Mouse (Mus musculus): ENCODE data around the gene Grk2.

Gene Grk2

GRCm38 (mm10) chr19:4306190-4306577 lies at the start of gene Grk2:
Gene Grk2, minus strand, starts transcription at chr19:4306222.
- peak; percentile 78 to 81 for DNase-seq (ENCODE audit: low spot score in 2 of 2)

GRCm38 (mm10) chr19:4349455-4349854 lies 43.4 kb upstream of the Grk2 start:
- DNase-seq (ENCODE audit: low spot score in 2 of 2) = no peak

GRCm38 (mm10) chr19:4346479-4346878 lies 40.5 kb upstream of the Grk2 start:
- DNase-seq (ENCODE audit: low spot score in 2 of 2) = no peak

- DNase-seq (ENCODE audit: low spot score in 2 of 2) = peak in 1 of 2 experiments; percentile 42
Observed at GRCm38 (mm10) chr19:4338162-4338561, 32.1 kb upstream of the Grk2 start.

- DNase-seq (ENCODE audit: low spot score in 2 of 2) = peak; percentile 94 to 95
Observed at GRCm38 (mm10) chr19:4333791-4334190, 27.8 kb upstream of the Grk2 start.

- peak in 1 of 2 experiments; percentile 38 for DNase-seq (ENCODE audit: low spot score in 2 of 2)
Observed at GRCm38 (mm10) chr19:4333100-4333775, 27.2 kb upstream of the Grk2 start.

- DNase-seq (ENCODE audit: low spot score in 2 of 2) = peak; percentile 51 to 55
Observed at GRCm38 (mm10) chr19:4332653-4333052, 26.6 kb upstream of the Grk2 start.

- DNase-seq (ENCODE audit: low spot score in 2 of 2) = no peak
Observed at GRCm38 (mm10) chr19:4331273-4331672, 25.3 kb upstream of the Grk2 start.

- DNase-seq (ENCODE audit: low spot score in 2 of 2) = no peak
Observed at GRCm38 (mm10) chr19:4330603-4331002, 24.6 kb upstream of the Grk2 start.

- DNase-seq (ENCODE audit: low spot score in 2 of 2) = no peak
Observed at GRCm38 (mm10) chr19:4328737-4329304, 22.8 kb upstream of the Grk2 start.

GRCm38 (mm10) chr19:4326881-4327280 lies 20.9 kb upstream of the Grk2 start:
- DNase-seq (ENCODE audit: low spot score in 2 of 2) = no peak

- no peak for DNase-seq (ENCODE audit: low spot score in 2 of 2)
Observed at GRCm38 (mm10) chr19:4326106-4326505, 20.1 kb upstream of the Grk2 start.

GRCm38 (mm10) chr19:4322134-4322533 lies 16.1 kb upstream of the Grk2 start:
- no peak for DNase-seq (ENCODE audit: low spot score in 2 of 2)

GRCm38 (mm10) chr19:4321622-4322021 lies 15.6 kb upstream of the Grk2 start:
- DNase-seq (ENCODE audit: low spot score in 2 of 2) = no peak

- DNase-seq (ENCODE audit: low spot score in 2 of 2) = no peak
Observed at GRCm38 (mm10) chr19:4319272-4319671, 13.2 kb upstream of the Grk2 start.

GRCm38 (mm10) chr19:4317181-4317580 lies 11.2 kb upstream of the Grk2 start:
- no peak for DNase-seq (ENCODE audit: low spot score in 2 of 2)

GRCm38 (mm10) chr19:4315223-4315944 lies 9.4 kb upstream of the Grk2 start:
- DNase-seq (ENCODE audit: low spot score in 2 of 2) = no peak

- peak in 1 of 2 experiments; percentile 26 for DNase-seq (ENCODE audit: low spot score in 2 of 2)
Observed at GRCm38 (mm10) chr19:4309776-4310185, 3.8 kb upstream of the Grk2 start.

GRCm38 (mm10) chr19:4309302-4309701 lies 3.3 kb upstream of the Grk2 start:
- DNase-seq (ENCODE audit: low spot score in 2 of 2) = no peak

GRCm38 (mm10) chr19:4305491-4306189 lies 382 bp downstream of the Grk2 start:
- DNase-seq (ENCODE audit: low spot score in 2 of 2) = peak in 1 of 2 experiments; percentile 33

GRCm38 (mm10) chr19:4304871-4305321 lies 1.1 kb downstream of the Grk2 start:
- no peak for DNase-seq (ENCODE audit: low spot score in 2 of 2)

GRCm38 (mm10) chr19:4304251-4304821 lies 1.7 kb downstream of the Grk2 start:
- DNase-seq (ENCODE audit: low spot score in 2 of 2) = no peak

All from frontal cortex, postnatal 36 days (tissue).